ENCODE assay signal across 28 mouse cellular contexts in genomic region chr10:94347296-94347695, GRCm38 (mm10). TPM values are rescaled to one million over a fixed set of nuclear protein-coding genes. Genes with fewer than 3 reads are reported as not detected.
A peak's percentile ranks its signal among the peaks of the same experiment; 100 is the strongest.
DNase-seq lines count a peak whose midpoint lies in the region; ATAC-seq and TF ChIP-seq lines count a peak whose summit lies in the region.
"Had no signal": no experiment of that assay in that cellular context is flagged by ENCODE, and none has a peak within 500 bp of the region (broad histone marks: within the 10 kb centered on the region; RNA-seq: fewer than 3 reads in every experiment).

No protein-coding gene starts in this region.

- intact Hi-C loops in heart, adult 2 months (cut with DNase I): no loop called here

- H3K4me3 ChIP-seq in heart, embryonic 10.5 days: no peak overlapping the region
- no peak overlapping the region for H3K4me3 ChIP-seq in heart, adult 2 months
- H3K4me3 ChIP-seq: forebrain, embryonic 10.5 days; forebrain, embryonic 13.5 days; hindbrain, embryonic 13.5 days; kidney, embryonic 15.5 days had no signal

- no peaks in the 10 kb centered on the region for H3K79me2 ChIP-seq in heart, adult 2 months (replicated peaks; ENCODE audit: control insufficient read depth, insufficient read depth, low read length)

- DNase-seq in cerebellum, postnatal 4 days (ENCODE audit: low spot score in 2 of 2): no peak
- DNase-seq in cerebellum, postnatal 25 days: peak; percentile 23 to 55
- no peak for DNase-seq in cerebellum, adult 8-10 months
- DNase-seq in heart, embryonic 10.5 days (ENCODE audit: low spot score): peak; percentile 58
- no peak for DNase-seq in heart, adult 2 months
- DNase-seq: adrenal gland, adult 8-10 months; adrenal gland, postnatal 25 days; cerebellum, adult 9-11 months; gastrocnemius, postnatal 10 days; kidney, adult 11 months; kidney, adult 8-10 months had no signal

- no peaks in the 10 kb centered on the region for H3K9me3 ChIP-seq in heart, embryonic 10.5 days
- H3K9me3 ChIP-seq: forebrain, embryonic 10.5 days; forebrain, embryonic 13.5 days; hindbrain, embryonic 13.5 days; kidney, embryonic 15.5 days had no signal

- no peak overlapping the region for H3K9ac ChIP-seq in heart, adult 2 months (ENCODE audit: low read depth, low read length)
- H3K9ac ChIP-seq: forebrain, embryonic 13.5 days; hindbrain, embryonic 13.5 days; kidney, embryonic 15.5 days had no signal

- H3K27me3 ChIP-seq in heart, embryonic 10.5 days (ENCODE audit: insufficient read depth, poor library complexity, severe bottlenecking): no peaks in the 10 kb centered on the region
- no peaks in the 10 kb centered on the region for H3K27me3 ChIP-seq in heart, adult 2 months (ENCODE audit: control insufficient read depth, insufficient read depth, low read length)
- H3K27me3 ChIP-seq: forebrain, embryonic 13.5 days; hindbrain, embryonic 13.5 days; kidney, embryonic 15.5 days had no signal

- TF ChIP-seq EP300 in heart, adult 2 months (IDR thresholded peaks at IDR 0.05; ENCODE audit: insufficient read depth, low read depth, low read length): no peak

- no peak for TF ChIP-seq POLR2A in heart, adult 2 months (IDR thresholded peaks at IDR 0.05; ENCODE audit: insufficient read depth, low read depth, low read length)

- no peak for TF ChIP-seq CTCF in heart, adult 2 months (IDR thresholded peaks at IDR 0.05)

- no peaks in the 10 kb centered on the region for H3K36me3 ChIP-seq in heart, embryonic 10.5 days
- H3K36me3 ChIP-seq in heart, adult 2 months (ENCODE audit: control insufficient read depth, insufficient read depth, low read length): no peaks in the 10 kb centered on the region
- H3K36me3 ChIP-seq: forebrain, embryonic 10.5 days; hindbrain, embryonic 13.5 days; kidney, embryonic 15.5 days had no signal

- H3K4me1 ChIP-seq in heart, embryonic 10.5 days: peaks cover 13% of the 10 kb centered on the region
- H3K4me1 ChIP-seq in heart, adult 2 months (ENCODE audit: control insufficient read depth, insufficient read depth, low read length): no peaks in the 10 kb centered on the region; the same call in 1 of the 2 replicates
- H3K4me1 ChIP-seq: forebrain, embryonic 13.5 days; kidney, embryonic 15.5 days had no signal

- H3K27ac ChIP-seq in heart, embryonic 10.5 days: no peak overlapping the region
- H3K27ac ChIP-seq in heart, adult 2 months: no peak overlapping the region
- H3K27ac ChIP-seq: forebrain, embryonic 10.5 days; forebrain, embryonic 13.5 days; hindbrain, embryonic 13.5 days; kidney, embryonic 15.5 days had no signal

- WGBS in heart, embryonic 10.5 days: 74% methylated on average over 10 of the region's 10 CpGs
- 72% methylated on average over 10 of the region's 10 CpGs for WGBS in heart, adult 2 months

- ATAC-seq in cerebellum, adult (ENCODE audit: insufficient number of reproducible peaks, low FRiP score, low TSS enrichment): 0 out of 2 replicates have a peak, but pooled peaks have one; percentile 18
- ATAC-seq: activated CD4-positive, CD25-positive, alpha-beta regulatory T cell, adult 4 months; forebrain, embryonic 13.5 days; forebrain, embryonic 16.5 days; inflammation-experienced regulatory T-cells, adult 6 months had no signal

RNA-seq across cellular contexts. Expression of gene Tmcc3, which starts 35.5 kb away (rescaled TPM):
- polyA plus RNA-seq in heart, embryonic 10.5 days (2016; fragmentation: Nextera tagmentation; extraction: Ambion mirVana): 9.8 and 12.2 TPM in 2 replicates
- total RNA-seq in heart, adult 2 months (2021): 10 to 100 TPM; 29.8 to 35.1 TPM
- 15.3 and 26.8 TPM in 2 replicates for polyA plus RNA-seq in heart, adult 2 months (2012; rRNA removed)

RNA-seq across cellular contexts. Expression of gene Gm4792, which starts 48.8 kb away (rescaled TPM):
- polyA plus RNA-seq in heart, embryonic 10.5 days (2016; fragmentation: Nextera tagmentation; extraction: Ambion mirVana): not detected in 2 replicates
- not detected for total RNA-seq in heart, adult 2 months (2021)
- polyA plus RNA-seq in heart, adult 2 months (2012; rRNA removed): not detected in 2 replicates
- total RNA-seq: adrenal gland, adult 8-10 months; adrenal gland, postnatal 25 days; ES-E14; gastrocnemius, postnatal 10 days; gastrocnemius, postnatal 36 days; granulocyte monocyte progenitor cell, adult 5-6 weeks; heart, postnatal 25 days; hematopoietic stem cell, adult 5-6 weeks had no signal
- polyA plus RNA-seq: activated CD4-positive, CD25-positive, alpha-beta regulatory T cell, adult 4 months; embryonic facial prominence, embryonic 11.5 days; embryonic facial prominence, embryonic 14.5 days; forebrain, embryonic 16.5 days; heart, embryonic 14.5 days; heart, postnatal 0 days; inflammation-experienced regulatory T-cells, adult 6 months; kidney, embryonic 15.5 days had no signal

Comparison
In these comparisons a context has a peak if more than half of its experiments do, and no peak if none do; other contexts are left out.
1. DNase-seq: peak in cerebellum, postnatal 25 days (2 of 2) and heart, embryonic 10.5 days (single experiment); none in cerebellum, postnatal 4 days (0 of 2), cerebellum, adult 8-10 months (single experiment) and heart, adult 2 months (0 of 2).